Mouse (Mus musculus): ENCODE data around the gene Dqx1.

GRCm38 (mm10) chr6:83023008-83023407 lies 34.6 kb upstream of the Dqx1 start:
- TF ChIP-seq CTCF (IDR thresholded peaks at IDR 0.05; ENCODE audit: control insufficient read depth, insufficient read depth, insufficient replicate concordance, low read depth, low read length) (no peak), POLR2A (IDR thresholded peaks at IDR 0.05; ENCODE audit: control insufficient read depth, low read depth, low read length) (no peak)
